13 mouse cellular contexts compared by ENCODE assay signal in the genomic region with DNA sequence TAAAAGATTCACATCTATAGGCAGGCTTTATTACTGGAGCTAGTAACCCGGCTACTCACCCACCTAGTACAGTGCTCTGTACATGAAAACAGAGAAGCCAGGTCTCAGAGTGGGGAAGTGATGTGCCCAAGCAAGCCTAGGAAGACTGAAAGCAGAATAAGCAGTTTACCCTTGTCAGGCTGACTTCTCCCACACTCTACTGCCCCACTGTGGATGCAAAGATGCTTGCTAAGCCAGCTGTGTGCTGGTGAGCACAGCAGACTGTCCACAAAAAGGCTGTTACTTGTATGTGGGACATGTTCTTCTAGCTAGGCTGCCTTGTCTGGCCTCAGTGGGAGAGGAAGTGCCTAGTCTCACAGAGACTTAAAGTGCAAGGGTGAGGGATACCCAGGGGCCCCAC. TPM values are rescaled to one million over a fixed set of nuclear protein-coding genes. Genes with fewer than 3 reads are reported as not detected.
DNase-seq lines count a peak whose midpoint lies in the region; ATAC-seq lines count a peak whose summit lies in the region.
"Had no signal": no experiment of that assay in that cellular context is flagged by ENCODE, and none has a peak within 500 bp of the region (broad histone marks: within the 10 kb centered on the region; RNA-seq: fewer than 3 reads in every experiment).

No protein-coding gene starts in this region.

- 75% methylated on average over 1 of the region's 1 CpGs for WGBS in hindbrain, embryonic 11.5 days
- 77% methylated on average over 1 of the region's 1 CpGs for WGBS in hindbrain, embryonic 12.5 days
- 83% methylated on average over 1 of the region's 1 CpGs for WGBS in forebrain, embryonic 11.5 days

- no peak overlapping the region for H3K4me2 ChIP-seq in hindbrain, embryonic 11.5 days (replicated peaks; ENCODE audit: low read depth, low read length)
- H3K4me2 ChIP-seq in hindbrain, embryonic 12.5 days (replicated peaks) = no peak overlapping the region
- no peak overlapping the region for H3K4me2 ChIP-seq in forebrain, embryonic 11.5 days (ENCODE audit: low read depth, low read length, severe bottlenecking)
- H3K4me2 ChIP-seq: liver, embryonic 15.5 days; neural tube, embryonic 12.5 days had no signal

- H3K36me3 ChIP-seq in hindbrain, embryonic 11.5 days (ENCODE audit: control insufficient read depth, insufficient read depth, low read length) = no peaks in the 10 kb centered on the region
- H3K36me3 ChIP-seq in hindbrain, embryonic 12.5 days = no peaks in the 10 kb centered on the region
- no peaks in the 10 kb centered on the region for H3K36me3 ChIP-seq in forebrain, embryonic 11.5 days (ENCODE audit: control insufficient read depth, insufficient read depth, low read length)
- H3K36me3 ChIP-seq: liver, embryonic 15.5 days; neural tube, embryonic 12.5 days had no signal

- ATAC-seq in hindbrain, embryonic 11.5 days (ENCODE audit: low FRiP score) = no peak
- ATAC-seq in hindbrain, embryonic 12.5 days (ENCODE audit: low FRiP score) = no peak
- ATAC-seq in granulocyte monocyte progenitor cell, adult 5-6 weeks (replicated peaks; ENCODE audit: poor library complexity, severe bottlenecking) = peak; percentile 27; the same call in 1 of the 2 replicates
- ATAC-seq in forebrain, embryonic 11.5 days (replicated peaks; ENCODE audit: low FRiP score) = no peak

- H3K9ac ChIP-seq in hindbrain, embryonic 11.5 days (ENCODE audit: low read depth, low read length) = no peak overlapping the region
- no peak overlapping the region for H3K9ac ChIP-seq in hindbrain, embryonic 12.5 days
- no peak overlapping the region for H3K9ac ChIP-seq in forebrain, embryonic 11.5 days (ENCODE audit: low read length)
- H3K9ac ChIP-seq: liver, embryonic 15.5 days; neural tube, embryonic 12.5 days had no signal

- H3K4me1 ChIP-seq in hindbrain, embryonic 11.5 days (replicated peaks; ENCODE audit: control insufficient read depth, insufficient read depth, low read length) = no peaks in the 10 kb centered on the region
- no peaks in the 10 kb centered on the region for H3K4me1 ChIP-seq in hindbrain, embryonic 12.5 days
- no peaks in the 10 kb centered on the region for H3K4me1 ChIP-seq in forebrain, embryonic 11.5 days (replicated peaks; ENCODE audit: control insufficient read depth, insufficient read depth, low read length)
- H3K4me1 ChIP-seq: liver, embryonic 15.5 days; neural tube, embryonic 12.5 days had no signal

- no peaks in the 10 kb centered on the region for H3K27me3 ChIP-seq in hindbrain, embryonic 11.5 days (ENCODE audit: control insufficient read depth, insufficient read depth, low read length)
- no peaks in the 10 kb centered on the region for H3K27me3 ChIP-seq in hindbrain, embryonic 12.5 days
- no peaks in the 10 kb centered on the region for H3K27me3 ChIP-seq in forebrain, embryonic 11.5 days (ENCODE audit: control insufficient read depth, insufficient read depth, low read length)
- H3K27me3 ChIP-seq: liver, embryonic 15.5 days; neural tube, embryonic 12.5 days had no signal

- peak; percentile 6 for DNase-seq in hindbrain, embryonic 11.5 days (ENCODE audit: low spot score)
- DNase-seq in thymus, postnatal 4 days = peak; percentile 7
- no peak for DNase-seq in thymus, postnatal 36 days
- DNase-seq in testis, postnatal 14 days (ENCODE audit: low spot score) = peak; percentile 5
- DNase-seq in forebrain, embryonic 11.5 days (ENCODE audit: low spot score) = no peak
- DNase-seq in layer of hippocampus, postnatal 14 days (ENCODE audit: low spot score in 2 of 2) = no peak
- DNase-seq: cerebellum, adult 18-20 months; gastrocnemius, postnatal 10 days; kidney, postnatal 14 days had no signal

- H3K9me3 ChIP-seq in hindbrain, embryonic 11.5 days (ENCODE audit: control insufficient read depth, low read length) = no peaks in the 10 kb centered on the region
- H3K9me3 ChIP-seq in hindbrain, embryonic 12.5 days (replicated peaks) = no peaks in the 10 kb centered on the region
- H3K9me3 ChIP-seq in forebrain, embryonic 11.5 days (ENCODE audit: control insufficient read depth, low read length) = no peaks in the 10 kb centered on the region
- H3K9me3 ChIP-seq: liver, embryonic 15.5 days; neural tube, embryonic 12.5 days had no signal

- H3K27ac ChIP-seq in hindbrain, embryonic 11.5 days (ENCODE audit: low read depth, low read length) = no peak overlapping the region
- no peak overlapping the region for H3K27ac ChIP-seq in hindbrain, embryonic 12.5 days
- no peak overlapping the region for H3K27ac ChIP-seq in forebrain, embryonic 11.5 days (ENCODE audit: low read depth, low read length)
- H3K27ac ChIP-seq: liver, embryonic 15.5 days; neural tube, embryonic 12.5 days had no signal

- no peak overlapping the region for H3K4me3 ChIP-seq in hindbrain, embryonic 11.5 days (ENCODE audit: low read depth, low read length)
- H3K4me3 ChIP-seq in hindbrain, embryonic 12.5 days = no peak overlapping the region
- H3K4me3 ChIP-seq in forebrain, embryonic 11.5 days (ENCODE audit: low read depth, low read length) = no peak overlapping the region
- H3K4me3 ChIP-seq: liver, embryonic 15.5 days; neural tube, embryonic 12.5 days had no signal

RNA-seq across cellular contexts. Expression of a gene that starts 40.3 kb away (rescaled TPM):
- polyA plus RNA-seq in hindbrain, embryonic 11.5 days (2014; fragmentation: Nextera tagmentation; extraction: Ambion mirVana) = 0.21 and 0.49 TPM in 2 replicates
- 0.40 and 0.65 TPM in 2 replicates for polyA plus RNA-seq in hindbrain, embryonic 12.5 days (2016; fragmentation: Nextera tagmentation; extraction: Ambion mirVana)
- not detected in 2 replicates for total RNA-seq in granulocyte monocyte progenitor cell, adult 5-6 weeks (2014; fragmentation: Nextera tagmentation)
- total RNA-seq in granulocyte monocyte progenitor cell, adult 5-6 weeks (2017) = not detected in 2 replicates
- polyA plus RNA-seq in forebrain, embryonic 11.5 days (2014; fragmentation: Nextera tagmentation; extraction: Ambion mirVana) = 0.09 and 0.33 TPM in 2 replicates
- 1 to 10 TPM; 4.1 to 5.9 TPM for total RNA-seq in layer of hippocampus, postnatal 14 days (2021)

Comparison
In these comparisons a context has a peak if more than half of its experiments do, and no peak if none do; other contexts are left out.
1. DNase-seq: peak in hindbrain, embryonic 11.5 days (single experiment), thymus, postnatal 4 days (single experiment) and testis, postnatal 14 days (single experiment); none in thymus, postnatal 36 days (0 of 2), forebrain, embryonic 11.5 days (single experiment) and layer of hippocampus, postnatal 14 days (0 of 2).